Mouse (Mus musculus): ENCODE results near the gene Acaca. TPM values are rescaled to one million over a fixed set of nuclear protein-coding genes. Genes with fewer than 3 reads are reported as not detected.

Gene Acaca
- polyA plus RNA-seq, 1 experiment from 2014 or later: 18.9 TPM

DNA sequence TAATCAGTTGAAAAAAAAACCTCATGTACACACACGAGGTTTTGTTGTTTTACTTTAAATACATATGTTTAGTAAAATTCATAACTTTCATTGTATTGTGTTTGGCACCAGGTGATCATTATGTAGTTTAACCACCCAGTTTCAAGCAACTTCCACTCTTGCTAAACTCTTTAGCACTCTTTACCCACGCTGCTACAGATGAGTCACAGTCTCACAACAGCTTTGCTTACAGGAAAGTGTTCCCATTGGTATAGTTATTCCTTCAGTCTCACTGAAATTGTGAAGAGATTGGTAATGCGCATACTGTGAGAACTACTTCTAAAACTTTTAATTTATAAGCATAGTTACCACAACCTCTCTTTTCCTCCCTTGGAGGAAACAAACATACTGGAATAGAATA, 65.3 kb downstream of the Acaca start:
- Histone ChIP-seq H3K27me3 (ENCODE audit: low read depth, poor library complexity, severe bottlenecking) (no peaks in the 10 kb centered on the region), H3K4me3 (no peak overlapping the region), H3K27ac (replicated peaks) (no peak overlapping the region), H3K9me3 (replicated peaks) (no peaks in the 10 kb centered on the region), H3K36me3 (peaks cover 14% of the 10 kb centered on the region), H3K4me1 (no peaks in the 10 kb centered on the region)
- DNase-seq (ENCODE audit: low spot score): no peak
- 89% methylated on average over 3 of the region's 3 CpGs for WGBS

- Histone ChIP-seq H3K36me3 (peaks cover 31% of the 10 kb centered on the region), H3K4me1 (0 out of 2 replicates have a peak, but pooled peaks cover 4% of the 10 kb centered on the region), H3K27ac (replicated peaks) (no peak overlapping the region), H3K9me3 (replicated peaks) (no peaks in the 10 kb centered on the region), H3K27me3 (ENCODE audit: low read depth, poor library complexity, severe bottlenecking) (no peaks in the 10 kb centered on the region), H3K4me3 (no peak overlapping the region)
- 92% methylated on average over 3 of the region's 3 CpGs for WGBS
- no peak for DNase-seq (ENCODE audit: low spot score)
Observed at GRCm38 (mm10) chr11:84197607-84198402, 68.3 kb downstream of the Acaca start.

GRCm38 (mm10) chr11:84205776-84206175, 76.3 kb downstream of the Acaca start:
- H3K27ac ChIP-seq (replicated peaks): no peak overlapping the region
- DNase-seq (ENCODE audit: low spot score): no peak
- 58% methylated on average over 4 of the region's 4 CpGs for WGBS
- H3K4me1 ChIP-seq: 0 out of 2 replicates have a peak, but pooled peaks cover 3% of the 10 kb centered on the region
- H3K4me3 ChIP-seq: no peak overlapping the region
- no peaks in the 10 kb centered on the region for H3K27me3 ChIP-seq (ENCODE audit: low read depth, poor library complexity, severe bottlenecking)
- peaks cover 41% of the 10 kb centered on the region for H3K36me3 ChIP-seq
- H3K9me3 ChIP-seq (replicated peaks): no peaks in the 10 kb centered on the region

- DNase-seq (ENCODE audit: low spot score): no peak
- H3K27ac ChIP-seq (replicated peaks): no peak overlapping the region
- 95% methylated on average over 6 of the region's 6 CpGs for WGBS
Observed at GRCm38 (mm10) chr11:84210876-84211275, 81.4 kb downstream of the Acaca start.

DNA sequence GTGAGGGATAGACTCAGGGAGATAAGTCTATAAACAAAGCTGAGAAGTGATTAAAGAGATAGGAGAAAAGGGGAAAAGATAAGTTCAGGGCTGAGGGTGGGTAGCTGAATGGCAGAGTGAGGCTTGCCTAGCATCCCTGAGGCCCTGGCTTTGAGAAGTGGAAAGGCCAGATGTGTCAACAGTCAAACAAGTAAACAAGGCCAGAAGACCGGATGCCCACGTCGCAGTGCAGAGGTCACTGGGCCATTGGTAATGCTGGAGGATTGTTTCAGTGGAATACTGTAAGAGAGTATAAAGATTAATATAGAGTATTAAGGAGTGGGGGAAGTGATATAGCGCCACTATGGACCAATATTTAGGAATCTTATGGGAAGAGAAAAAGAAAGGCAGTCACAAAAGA, 89.5 kb downstream of the Acaca start:
- 87% methylated on average over 4 of the region's 4 CpGs for WGBS
- Histone ChIP-seq H3K27me3 (ENCODE audit: low read depth, poor library complexity, severe bottlenecking) (no peaks in the 10 kb centered on the region), H3K36me3 (peaks cover 26% of the 10 kb centered on the region), H3K4me1 (no peaks in the 10 kb centered on the region), H3K9me3 (replicated peaks) (no peaks in the 10 kb centered on the region), H3K4me3 (no peak overlapping the region), H3K27ac (replicated peaks) (no peak overlapping the region)
- no peak for DNase-seq (ENCODE audit: low spot score)

More at GRCm38 (mm10) chr11:84210876-84211275, 81.4 kb downstream of the Acaca start:
- 0 out of 2 replicates have a peak, but pooled peaks cover 3% of the 10 kb centered on the region for H3K4me1 ChIP-seq
- H3K36me3 ChIP-seq: peaks cover 16% of the 10 kb centered on the region
- no peak overlapping the region for H3K4me3 ChIP-seq
- H3K27me3 ChIP-seq (ENCODE audit: low read depth, poor library complexity, severe bottlenecking): no peaks in the 10 kb centered on the region
- no peaks in the 10 kb centered on the region for H3K9me3 ChIP-seq (replicated peaks)

- H3K4me3 ChIP-seq: no peak overlapping the region
- peak; percentile 58 for DNase-seq (ENCODE audit: low spot score)
- H3K9me3 ChIP-seq (replicated peaks): no peaks in the 10 kb centered on the region
- no peak overlapping the region for H3K27ac ChIP-seq (replicated peaks)
- H3K36me3 ChIP-seq: peaks cover 43% of the 10 kb centered on the region
- H3K27me3 ChIP-seq (ENCODE audit: low read depth, poor library complexity, severe bottlenecking): no peaks in the 10 kb centered on the region
- H3K4me1 ChIP-seq: no peaks in the 10 kb centered on the region
Observed at GRCm38 (mm10) chr11:84243562-84243961, 114.1 kb downstream of the Acaca start.

DNA sequence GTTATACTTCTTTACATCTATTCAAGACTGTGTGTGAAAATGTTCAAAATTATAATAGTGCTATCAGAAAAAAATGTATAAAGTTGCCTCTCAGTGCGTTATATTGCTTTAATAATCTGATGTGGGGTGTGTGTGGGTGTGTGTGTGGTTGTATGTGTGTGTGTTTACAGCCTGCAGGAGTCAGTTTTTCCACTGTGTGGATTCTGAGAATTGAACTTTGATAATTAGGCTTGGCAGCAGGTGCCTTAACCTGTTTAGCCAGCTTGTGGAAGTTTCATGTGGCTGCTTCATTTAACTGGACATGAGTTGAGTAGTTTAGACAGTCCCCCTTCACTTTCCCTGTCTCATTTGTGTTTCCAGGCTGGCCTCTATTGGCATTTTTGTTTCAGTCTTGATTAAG, 117.9 kb downstream of the Acaca start:
- no peak for DNase-seq (ENCODE audit: low spot score)
- 95% methylated on average over 1 of the region's 1 CpGs for WGBS
- peaks cover 52% of the 10 kb centered on the region for H3K36me3 ChIP-seq

GRCm38 (mm10) chr11:84251170-84251569, 121.7 kb downstream of the Acaca start:
- Histone ChIP-seq H3K4me1 (no peaks in the 10 kb centered on the region), H3K27me3 (ENCODE audit: low read depth, poor library complexity, severe bottlenecking) (no peaks in the 10 kb centered on the region), H3K9me3 (replicated peaks) (no peaks in the 10 kb centered on the region), H3K36me3 (peaks cover 59% of the 10 kb centered on the region), H3K4me3 (no peak overlapping the region), H3K27ac (replicated peaks) (no peak overlapping the region)
- 93% methylated on average over 3 of the region's 3 CpGs for WGBS
- no peak for DNase-seq (ENCODE audit: low spot score)

More for the DNA sequence above, 117.9 kb downstream of the Acaca start:
- H3K27ac ChIP-seq (replicated peaks): no peak overlapping the region
- no peak overlapping the region for H3K4me3 ChIP-seq
- H3K27me3 ChIP-seq (ENCODE audit: low read depth, poor library complexity, severe bottlenecking): no peaks in the 10 kb centered on the region
- H3K4me1 ChIP-seq: no peaks in the 10 kb centered on the region
- H3K9me3 ChIP-seq (replicated peaks): no peaks in the 10 kb centered on the region

DNA sequence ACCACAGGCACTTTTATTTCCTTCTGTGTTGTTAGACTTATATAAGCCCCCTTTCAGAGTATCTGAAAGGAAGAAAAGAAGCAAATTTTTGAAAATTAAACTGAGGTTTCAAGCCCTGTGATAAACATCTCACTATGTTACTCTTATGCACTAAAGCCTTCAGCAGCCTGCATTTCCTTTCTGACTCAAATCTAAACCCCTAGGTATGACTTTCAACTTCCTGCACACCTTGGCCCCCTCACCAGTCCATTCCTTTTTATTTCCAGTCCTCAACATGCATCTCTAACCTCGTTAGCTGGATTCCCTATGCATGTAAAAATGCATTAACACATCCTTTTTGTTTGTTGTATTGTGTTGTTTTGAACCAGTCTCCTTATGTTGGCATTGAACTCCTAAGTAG, 123.0 kb downstream of the Acaca start:
- H3K36me3 ChIP-seq: peaks cover 67% of the 10 kb centered on the region

GRCm38 (mm10) chr11:84255879-84256278, 126.4 kb downstream of the Acaca start:
- Histone ChIP-seq H3K9me3 (replicated peaks) (no peaks in the 10 kb centered on the region), H3K27me3 (ENCODE audit: low read depth, poor library complexity, severe bottlenecking) (no peaks in the 10 kb centered on the region), H3K4me1 (no peaks in the 10 kb centered on the region), H3K4me3 (no peak overlapping the region), H3K27ac (replicated peaks) (no peak overlapping the region), H3K36me3 (peaks cover 78% of the 10 kb centered on the region)
- WGBS: 81% methylated on average over 4 of the region's 4 CpGs
- no peak for DNase-seq (ENCODE audit: low spot score)

More for the DNA sequence above, 123.0 kb downstream of the Acaca start:
- Histone ChIP-seq H3K9me3 (replicated peaks) (no peaks in the 10 kb centered on the region), H3K27ac (replicated peaks) (no peak overlapping the region), H3K4me3 (no peak overlapping the region), H3K4me1 (no peaks in the 10 kb centered on the region), H3K27me3 (ENCODE audit: low read depth, poor library complexity, severe bottlenecking) (no peaks in the 10 kb centered on the region)
- no peak for DNase-seq (ENCODE audit: low spot score)
- 78% methylated on average over 1 of the region's 1 CpGs for WGBS

- no peaks in the 10 kb centered on the region for H3K9me3 ChIP-seq (replicated peaks)
- no peak overlapping the region for H3K27ac ChIP-seq (replicated peaks)
- no peaks in the 10 kb centered on the region for H3K4me1 ChIP-seq
- WGBS: 86% methylated on average over 4 of the region's 4 CpGs
- H3K27me3 ChIP-seq (ENCODE audit: low read depth, poor library complexity, severe bottlenecking): no peaks in the 10 kb centered on the region
- peaks cover 77% of the 10 kb centered on the region for H3K36me3 ChIP-seq
- no peak overlapping the region for H3K4me3 ChIP-seq
- no peak for DNase-seq (ENCODE audit: low spot score)
Observed at GRCm38 (mm10) chr11:84258053-84258710, 128.7 kb downstream of the Acaca start.

GRCm38 (mm10) chr11:84264490-84264889, 135.0 kb downstream of the Acaca start:
- no peak overlapping the region for H3K4me3 ChIP-seq
- peaks cover 91% of the 10 kb centered on the region for H3K36me3 ChIP-seq
- 0 out of 2 replicates have a peak, but pooled peaks cover 3% of the 10 kb centered on the region for H3K9me3 ChIP-seq (replicated peaks)
- H3K27me3 ChIP-seq (ENCODE audit: low read depth, poor library complexity, severe bottlenecking): no peaks in the 10 kb centered on the region
- 78% methylated on average over 3 of the region's 3 CpGs for WGBS
- no peak for DNase-seq (ENCODE audit: low spot score)
- H3K27ac ChIP-seq (replicated peaks): no peak overlapping the region
- H3K4me1 ChIP-seq: peaks cover 3% of the 10 kb centered on the region

GRCm38 (mm10) chr11:84268068-84268467, 138.6 kb downstream of the Acaca start:
- DNase-seq (ENCODE audit: low spot score): no peak
- peaks cover 37% of the 10 kb centered on the region for H3K4me1 ChIP-seq
- no peaks in the 10 kb centered on the region for H3K27me3 ChIP-seq (ENCODE audit: low read depth, poor library complexity, severe bottlenecking)
- no peak overlapping the region for H3K27ac ChIP-seq (replicated peaks)
- H3K9me3 ChIP-seq (replicated peaks): 0 out of 2 replicates have a peak, but pooled peaks cover 3% of the 10 kb centered on the region
- H3K4me3 ChIP-seq: no peak overlapping the region
- peaks cover 84% of the 10 kb centered on the region for H3K36me3 ChIP-seq
